Mouse (Mus musculus): ENCODE measurements around the gene Dmrtc2.

Gene Dmrtc2

DNA sequence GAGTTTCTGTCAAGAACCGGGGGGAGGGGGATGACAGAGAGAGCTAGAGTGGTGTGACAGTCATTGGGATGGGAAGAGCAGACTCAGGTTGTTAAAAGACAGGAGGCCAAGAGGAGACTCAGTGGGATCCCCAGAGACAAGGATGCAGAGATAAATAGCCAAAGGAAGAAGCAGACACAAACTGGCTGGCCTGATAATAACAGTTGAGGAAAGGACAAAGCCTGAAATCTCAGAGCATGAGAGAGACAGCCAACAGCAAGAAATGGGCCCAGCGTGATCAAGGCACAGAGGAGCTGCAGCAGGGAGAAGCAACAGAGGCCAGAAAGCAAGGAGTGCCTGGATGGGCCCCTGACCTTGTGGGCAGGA lies 32.4 kb downstream of the Dmrtc2 start:
- in situ Hi-C loops (cut with MboI) = loop anchor here (5.0 kb wide), 1 partner anchor 65 kb away; no protein-coding TSS in a partner anchor

GRCm38 (mm10) chr7:24902630-24903443 lies 33.0 kb downstream of the Dmrtc2 start, which contains the start of gene Arhgef1:
Arhgef1 (plus strand) TSS chr7:24902912.
- in situ Hi-C loops (cut with MboI) = loop anchor here (5.0 kb wide), 1 partner anchor 64 kb away; no protein-coding TSS in a partner anchor

GRCm38 (mm10) chr7:24903444-24903825 lies 33.6 kb downstream of the Dmrtc2 start:
- in situ Hi-C loops (cut with MboI) = loop anchor here (5.0 kb wide), 1 partner anchor 64 kb away; no protein-coding TSS in a partner anchor

GRCm38 (mm10) chr7:24904070-24904483 lies 34.2 kb downstream of the Dmrtc2 start:
- in situ Hi-C loops (cut with MboI) = loop anchor here (5.0 kb wide), 1 partner anchor 63 kb away; no protein-coding TSS in a partner anchor

DNA sequence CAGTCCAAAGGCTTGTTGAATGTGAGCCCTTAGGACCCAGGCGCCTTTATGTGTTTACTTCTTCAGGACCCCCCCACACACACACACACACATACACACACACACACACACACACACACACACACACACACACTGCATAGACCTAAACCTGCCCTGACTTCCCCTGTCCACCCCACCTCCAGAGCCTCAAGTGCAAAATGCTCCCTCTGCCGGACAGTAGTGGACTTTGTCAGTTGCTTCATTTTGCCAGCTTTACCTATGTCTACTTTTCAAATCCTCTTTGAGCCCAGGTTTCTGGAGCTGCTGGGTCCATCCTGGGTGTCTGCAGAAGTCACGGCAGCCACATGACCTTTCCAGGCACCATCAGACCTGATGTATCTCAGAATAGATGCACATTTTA lies 35.1 kb downstream of the Dmrtc2 start:
- in situ Hi-C loops (cut with MboI) = loop anchor here (5.0 kb wide), 1 partner anchor 62 kb away; no protein-coding TSS in a partner anchor

DNA sequence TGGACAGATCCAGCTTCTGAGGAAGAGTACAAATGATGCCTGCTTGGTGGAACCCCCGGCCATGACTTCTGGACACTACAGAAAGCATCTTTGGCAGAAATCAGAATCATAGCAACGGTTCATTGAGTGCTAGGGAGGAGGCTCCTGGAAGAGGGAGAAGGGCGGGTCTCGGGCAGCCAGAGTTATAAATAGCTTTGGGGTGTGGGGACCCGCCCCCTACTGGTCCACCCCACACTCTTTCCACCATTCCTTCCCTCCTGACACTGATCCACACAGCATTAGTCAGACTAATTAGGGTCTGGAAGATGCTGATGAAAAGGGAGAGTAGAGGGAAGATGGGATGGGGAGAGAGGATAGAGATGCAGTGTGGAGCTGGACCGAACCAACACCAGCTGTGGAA lies 36.7 kb downstream of the Dmrtc2 start:
- in situ Hi-C loops (cut with MboI) = no loop called here

DNA sequence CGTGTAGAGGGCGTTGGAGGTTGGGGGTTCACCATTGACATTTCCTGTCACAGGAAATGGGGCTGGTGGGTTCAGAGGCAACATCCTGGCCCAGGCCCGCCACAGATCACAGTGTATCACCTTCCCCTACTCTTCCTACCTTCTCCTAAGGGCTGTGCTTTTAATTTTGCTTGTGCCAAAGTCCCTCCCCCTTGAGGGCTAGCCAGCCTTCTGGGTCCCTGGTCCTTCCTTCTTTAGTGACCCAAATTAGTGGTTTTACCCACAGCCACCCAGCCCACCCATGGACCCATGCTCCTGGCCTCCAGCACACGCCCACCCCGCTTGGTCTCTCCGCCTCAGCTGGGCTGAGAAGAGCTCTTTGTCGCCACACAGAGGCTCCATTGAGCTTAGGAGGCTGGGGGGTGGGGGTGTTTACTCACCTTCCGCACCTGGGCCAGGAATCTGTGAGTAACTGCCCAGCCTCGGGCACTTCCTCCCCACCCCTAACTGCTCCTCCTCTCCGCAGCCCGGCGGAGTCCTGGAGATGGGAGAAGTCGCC lies 37.4 kb downstream of the Dmrtc2 start:
- in situ Hi-C loops (cut with MboI) = no loop called here

- in situ Hi-C loops (cut with MboI) = no loop called here
These were observed 42.6 kb downstream of the Dmrtc2 start for GRCm38 (mm10) chr7:24912480-24912879.

- in situ Hi-C loops (cut with MboI) = no loop called here
These were observed 49.0 kb downstream of the Dmrtc2 start for GRCm38 (mm10) chr7:24918763-24919323.

DNA sequence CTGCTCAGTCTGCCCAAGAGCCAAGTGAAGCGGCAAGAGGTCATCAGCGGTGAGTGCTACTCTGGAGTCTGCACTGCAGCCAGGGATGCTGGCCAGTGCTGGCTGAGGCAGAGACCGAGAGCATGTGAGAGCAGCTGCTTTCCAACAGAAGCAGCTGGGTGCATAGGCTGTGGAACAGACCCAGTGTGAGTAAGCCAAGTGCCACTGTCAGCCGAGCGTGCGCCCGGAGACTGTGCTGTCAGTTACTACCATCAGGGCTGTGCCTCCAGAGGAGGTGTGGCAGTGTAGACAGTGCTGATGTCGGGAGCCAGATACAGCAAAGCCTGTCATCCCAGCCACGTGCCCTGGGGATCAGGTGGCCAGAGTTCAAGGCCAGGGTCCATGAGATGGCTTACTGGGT lies 49.9 kb downstream of the Dmrtc2 start:
- in situ Hi-C loops (cut with MboI) = no loop called here
